Mouse (Mus musculus): ENCODE measurements around the gene Lpcat2b. TPM values are rescaled to one million over a fixed set of nuclear protein-coding genes. Genes with fewer than 3 reads are reported as not detected.

The Lpcat2b gene
- total and polyA plus RNA-seq, 2 experiments from 2014 or later = 0.05 TPM; not detected in 1

DNA sequence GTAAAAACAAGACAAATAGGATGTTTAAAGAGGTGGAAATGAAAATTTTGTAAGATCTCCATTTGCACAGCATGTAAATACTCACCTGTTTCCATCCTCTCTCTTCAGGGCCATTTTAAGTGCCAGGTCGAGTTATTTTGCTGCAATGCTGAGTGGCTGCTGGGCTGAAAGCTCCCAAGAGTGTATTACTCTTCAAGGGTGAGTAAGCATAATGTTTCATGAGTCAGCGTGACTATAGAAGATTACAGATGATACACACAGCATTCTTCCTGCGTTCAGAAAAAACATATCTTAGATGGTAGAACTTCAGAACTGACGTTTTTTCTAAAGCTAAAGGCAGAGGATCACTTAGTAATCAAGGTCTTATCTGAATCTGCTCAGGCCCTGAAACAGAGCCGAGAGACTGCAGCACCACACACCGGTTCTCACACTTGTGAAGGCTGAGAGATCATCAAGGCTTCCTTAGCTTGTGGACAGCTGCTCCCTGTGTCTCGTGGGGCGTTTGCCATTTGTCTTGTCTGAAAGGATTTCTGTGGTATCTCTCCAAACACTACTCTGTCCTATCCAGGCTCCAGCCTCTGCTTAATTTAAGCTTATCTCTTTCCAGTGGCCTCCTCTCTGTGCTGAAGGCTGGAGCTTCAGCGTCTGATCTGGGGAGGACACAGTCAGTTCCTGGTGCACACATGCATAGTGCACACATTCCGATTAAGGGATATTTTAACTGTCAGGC lies 39.4 kb downstream of the Lpcat2b start:
- no peak overlapping the region for H3K9ac ChIP-seq
- H3K9me3 ChIP-seq (ENCODE audit: low read length) = no peaks in the 10 kb centered on the region
- no peak for ATAC-seq
- no peak overlapping the region for H3K4me3 ChIP-seq (ENCODE audit: low read depth, low read length)
- H3K27ac ChIP-seq (ENCODE audit: low read depth, low read length) = no peak overlapping the region
- peaks cover 10% of the 10 kb centered on the region; the same call in 1 of the 2 replicates for H3K36me3 ChIP-seq (ENCODE audit: insufficient read depth)
- H3K4me2 ChIP-seq (ENCODE audit: low read depth) = no peak overlapping the region
- no peak for DNase-seq
- H3K27me3 ChIP-seq (ENCODE audit: insufficient read depth, low read length) = no peaks in the 10 kb centered on the region
- TF ChIP-seq CTCF (IDR thresholded peaks at IDR 0.05; ENCODE audit: low read depth) = no peak
- WGBS = 85% methylated on average over 10 of the region's 10 CpGs
- no peaks in the 10 kb centered on the region for H3K4me1 ChIP-seq (ENCODE audit: insufficient read depth)

DNA sequence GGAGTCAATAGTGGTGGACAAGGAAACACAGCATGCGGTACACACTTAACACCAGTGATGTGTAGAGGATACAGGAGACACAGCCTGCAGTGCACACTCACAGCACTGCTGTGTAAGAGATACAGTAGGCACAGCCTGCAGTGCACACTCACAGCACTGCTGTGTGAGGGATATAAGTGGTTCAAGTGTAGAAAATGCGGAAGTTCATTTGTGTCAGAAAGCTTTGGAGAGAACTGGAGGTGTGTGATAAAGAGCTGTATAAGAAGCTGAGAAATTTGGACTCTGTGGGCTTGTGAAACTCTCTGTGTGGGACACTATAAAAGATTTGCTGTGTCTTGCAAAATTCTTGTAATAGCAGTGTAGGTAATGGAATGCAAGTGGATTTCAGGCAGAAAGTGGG lies 48.8 kb downstream of the Lpcat2b start:
- Histone ChIP-seq H3K4me1 (ENCODE audit: insufficient read depth) (no peaks in the 10 kb centered on the region), H3K27me3 (ENCODE audit: insufficient read depth, low read length) (no peaks in the 10 kb centered on the region), H3K9ac (no peak overlapping the region), H3K4me2 (ENCODE audit: low read depth) (no peak overlapping the region), H3K4me3 (ENCODE audit: low read depth, low read length) (no peak overlapping the region), H3K36me3 (ENCODE audit: insufficient read depth) (0 out of 2 replicates have a peak, but pooled peaks cover 3% of the 10 kb centered on the region), H3K9me3 (ENCODE audit: low read length) (no peaks in the 10 kb centered on the region), H3K27ac (ENCODE audit: low read depth, low read length) (no peak overlapping the region)
- DNase-seq = no peak
- no peak for ATAC-seq
- TF ChIP-seq CTCF (IDR thresholded peaks at IDR 0.05; ENCODE audit: low read depth) = no peak
- 94% methylated on average over 2 of the region's 2 CpGs for WGBS

Other genes with a start within 250 kb of the Lpcat2b start
- gene Tgfbr3, start 141.9 kb upstream of the Lpcat2b start, total RNA-seq (2014; rRNA removed) = 5.5 and 14.3 TPM in 2 replicates
- gene Tgfbr3, start 141.9 kb upstream of the Lpcat2b start, polyA plus RNA-seq (2015; fragmentation: Nextera tagmentation; extraction: Ambion mirVana) = 2.3 and 3.4 TPM in 2 replicates
- 4.3 and 4.6 TPM in 2 replicates for gene Brdt, start 100.4 kb upstream of the Lpcat2b start, total RNA-seq (2014; rRNA removed)
- 2.1 and 2.3 TPM in 2 replicates for gene Brdt, start 100.4 kb upstream of the Lpcat2b start, polyA plus RNA-seq (2015; fragmentation: Nextera tagmentation; extraction: Ambion mirVana)
- 12.9 and 15.4 TPM in 2 replicates for gene Ephx4, start 28.8 kb upstream of the Lpcat2b start, total RNA-seq (2014; rRNA removed)
- 18.0 and 20.2 TPM in 2 replicates for gene Ephx4, start 28.8 kb upstream of the Lpcat2b start, polyA plus RNA-seq (2015; fragmentation: Nextera tagmentation; extraction: Ambion mirVana)
- gene Btbd8, start 6.4 kb downstream of the Lpcat2b start, total RNA-seq (2014; rRNA removed) = 51.8 and 52.5 TPM in 2 replicates
- gene Btbd8, start 6.4 kb downstream of the Lpcat2b start, polyA plus RNA-seq (2015; fragmentation: Nextera tagmentation; extraction: Ambion mirVana) = 19.1 and 26.3 TPM in 2 replicates
- gene Gm42669, start 76.1 kb downstream of the Lpcat2b start, total RNA-seq (2014; rRNA removed) = 0.15 and 0.29 TPM in 2 replicates
- gene Gm42669, start 76.1 kb downstream of the Lpcat2b start, polyA plus RNA-seq (2015; fragmentation: Nextera tagmentation; extraction: Ambion mirVana) = 0.09 and 0.21 TPM in 2 replicates
- gene 1700028K03Rik, start 103.2 kb downstream of the Lpcat2b start, total RNA-seq (2014; rRNA removed) = 0.23 and 0.38 TPM in 2 replicates
- gene 1700028K03Rik, start 103.2 kb downstream of the Lpcat2b start, polyA plus RNA-seq (2015; fragmentation: Nextera tagmentation; extraction: Ambion mirVana) = 0.06 and 0.12 TPM in 2 replicates
- gene Rpap2, start 165.8 kb downstream of the Lpcat2b start, total RNA-seq (2014; rRNA removed) = 19.2 and 24.9 TPM in 2 replicates
- 18.0 and 18.7 TPM in 2 replicates for gene Rpap2, start 165.8 kb downstream of the Lpcat2b start, polyA plus RNA-seq (2015; fragmentation: Nextera tagmentation; extraction: Ambion mirVana)
- 18.0 and 24.1 TPM in 2 replicates for gene Glmn, start 166.3 kb downstream of the Lpcat2b start, total RNA-seq (2014; rRNA removed)
- gene Glmn, start 166.3 kb downstream of the Lpcat2b start, polyA plus RNA-seq (2015; fragmentation: Nextera tagmentation; extraction: Ambion mirVana) = 29.0 and 35.4 TPM in 2 replicates

All from forebrain, postnatal 0 days (tissue).